1 mouse cellular context compared by ENCODE assay signal in the genomic region with DNA sequence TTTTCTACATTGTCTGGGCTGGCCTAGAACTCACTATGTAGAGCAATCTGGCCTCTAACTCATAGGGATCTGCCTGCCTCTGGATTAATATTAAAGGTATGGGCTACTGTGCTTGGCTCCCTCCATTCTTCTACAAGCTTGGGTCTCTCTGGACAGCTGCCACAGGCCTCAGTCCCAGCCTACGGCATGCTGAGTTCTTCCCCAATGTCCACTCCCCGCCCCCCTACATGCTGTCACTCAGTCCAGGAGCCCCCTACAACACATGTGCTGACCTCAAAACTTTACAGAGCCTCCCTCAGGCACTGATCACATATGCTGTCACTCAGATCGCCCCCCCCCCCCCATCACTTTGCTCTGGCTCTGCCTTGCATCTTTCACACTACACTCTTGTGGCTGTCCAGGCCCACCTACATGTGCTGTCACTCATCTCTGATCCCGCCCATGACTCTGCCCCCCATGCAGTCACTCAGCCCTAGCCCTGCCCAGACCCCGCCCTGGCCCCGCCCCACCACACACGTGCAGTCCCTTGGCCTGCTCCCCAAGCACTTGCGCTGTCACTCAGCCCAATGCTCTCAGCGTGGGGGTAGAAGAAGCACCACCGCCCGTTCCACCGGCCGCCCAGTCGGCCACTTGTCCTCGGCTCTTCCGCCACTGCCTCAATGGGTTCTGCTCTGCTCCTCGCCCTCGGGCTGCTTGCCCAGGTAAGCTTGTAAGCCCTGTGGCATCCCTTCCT.
A peak's percentile ranks its signal among the peaks of the same experiment; 100 is the strongest.
TF ChIP-seq lines count a peak whose summit lies in the region.

Gene Cdh15, plus strand, starts transcription at position 138 of the 733 bp plus-strand sequence.

TF ChIP-seq in MEL, 35 proteins besides CTCF, POLR2A, EP300 and RAD21 (continued from another document):
- TF ChIP-seq ELF1 (IDR thresholded peaks at IDR 0.05; ENCODE audit: low read depth, low read length) (no peak), E2F4 (IDR thresholded peaks at IDR 0.05; ENCODE audit: borderline replicate concordance, low read depth, low read length) (no peak), RCOR1 (IDR thresholded peaks at IDR 0.05; ENCODE audit: low read depth, low read length) (no peak), HCFC1 (IDR thresholded peaks at IDR 0.05; ENCODE audit: low read depth, low read length) (no peak), TBP (IDR thresholded peaks at IDR 0.05; ENCODE audit: low read depth, low read length) (no peak), CHD2 (IDR thresholded peaks at IDR 0.05; ENCODE audit: low read length) (no peak), USF2 (IDR thresholded peaks at IDR 0.05; ENCODE audit: borderline replicate concordance in 1 of 2, insufficient read depth in 1 of 2, low read depth in 1 of 2, low read length in 2 of 2) (no peak), MEF2A (IDR thresholded peaks at IDR 0.05; ENCODE audit: extremely low read depth, insufficient replicate concordance, low read depth, low read length, poor library complexity, severe bottlenecking) (no peak), SIN3A (IDR thresholded peaks at IDR 0.05; ENCODE audit: low read length) (peak; percentile 45; the same call in 1 of the 2 replicates)
TF ChIP-seq in MEL: peak in this region for 5.
